Mouse (Mus musculus): ENCODE measurements around the gene Chil4. TPM values are rescaled to one million over a fixed set of nuclear protein-coding genes. Genes with fewer than 3 reads are reported as not detected.
"Not testable (repeated sequence)": the region's sequence is repeated elsewhere in the genome, so short reads cannot be mapped to it uniquely, and the experiment has no call there.

Gene Chil4
- polyA plus RNA-seq, 1 experiment from 2014 or later, result not detected

DNA sequence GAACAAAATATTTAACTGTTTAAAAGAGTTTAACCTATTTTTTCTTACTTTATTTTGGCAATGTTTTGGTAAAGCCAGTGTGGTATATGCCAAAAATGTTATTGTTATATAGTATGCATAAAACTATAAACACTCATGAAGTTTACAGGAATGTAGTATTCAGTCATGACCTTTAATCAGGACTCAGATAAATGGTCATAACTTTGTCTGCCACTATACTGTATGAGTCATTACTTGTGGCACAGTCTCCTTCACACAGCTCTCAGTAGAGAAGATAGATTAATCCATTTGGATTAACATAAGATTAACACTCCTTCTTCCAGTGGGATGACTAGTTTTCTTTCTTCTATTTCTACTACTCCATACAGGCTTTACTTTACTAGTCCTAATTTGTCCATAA lies 23.0 kb downstream of the Chil4 start:
- TF ChIP-seq EP300 (IDR thresholded peaks at IDR 0.05; ENCODE audit: low read depth), result no peak
- TF ChIP-seq CTCF (IDR thresholded peaks at IDR 0.05; ENCODE audit: low read depth), result no peak
- H3K27ac ChIP-seq (ENCODE audit: low read depth), result no peak overlapping the region
- H3K9me3 ChIP-seq (ENCODE audit: low read length), result peaks cover 8% of the 10 kb centered on the region; the same call in 1 of the 2 replicates
- no peaks in the 10 kb centered on the region for H3K27me3 ChIP-seq (ENCODE audit: insufficient read depth, low read length)
- H3K36me3 ChIP-seq (replicated peaks; ENCODE audit: insufficient read depth, low read length), result no peaks in the 10 kb centered on the region
- H3K4me3 ChIP-seq (ENCODE audit: low read depth, low read length), result no peak overlapping the region
- H3K4me1 ChIP-seq (ENCODE audit: insufficient read depth), result no peaks in the 10 kb centered on the region
- ATAC-seq (no peak), DNase-seq (no peak)
- no peak overlapping the region for H3K4me2 ChIP-seq (ENCODE audit: low read depth, low read length)
- no peak overlapping the region for H3K9ac ChIP-seq (replicated peaks)

DNA sequence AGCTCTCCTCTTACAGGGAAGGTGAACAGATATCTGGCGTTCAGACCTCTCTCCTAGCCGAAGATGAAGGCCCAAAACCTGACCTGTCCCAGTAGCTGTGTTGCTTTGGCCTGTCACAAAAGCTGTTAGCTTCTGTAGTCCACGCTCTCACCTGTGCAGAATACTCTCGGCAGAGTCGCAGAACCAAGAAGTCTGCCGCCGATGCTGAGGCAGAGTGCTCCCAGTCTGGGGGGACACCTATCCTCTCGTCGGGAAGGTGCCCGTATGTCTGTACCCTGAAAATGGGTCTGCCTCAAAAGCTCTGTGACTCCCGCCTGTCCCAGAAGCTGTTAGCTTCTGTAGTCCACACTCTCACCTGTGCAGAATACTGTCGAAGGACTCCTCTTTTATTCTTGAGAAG lies 23.8 kb downstream of the Chil4 start:
- Histone ChIP-seq H3K36me3 (replicated peaks; ENCODE audit: insufficient read depth, low read length) (no peaks in the 10 kb centered on the region), H3K4me3 (ENCODE audit: low read depth, low read length) (no peak overlapping the region), H3K27me3 (ENCODE audit: insufficient read depth, low read length) (no peaks in the 10 kb centered on the region), H3K9ac (replicated peaks) (no peak overlapping the region), H3K4me2 (ENCODE audit: low read depth, low read length) (no peak overlapping the region), H3K9me3 (ENCODE audit: low read length) (peaks cover 8% of the 10 kb centered on the region; the same call in 1 of the 2 replicates), H3K27ac (ENCODE audit: low read depth) (no peak overlapping the region), H3K4me1 (ENCODE audit: insufficient read depth) (no peaks in the 10 kb centered on the region)
- DNase-seq, result no peak
- WGBS (ENCODE audit: insufficient replicate concordance), result 82% methylated on average over 12 of the region's 12 CpGs
- TF ChIP-seq CTCF (IDR thresholded peaks at IDR 0.05; ENCODE audit: low read depth) (no peak), EP300 (IDR thresholded peaks at IDR 0.05; ENCODE audit: low read depth) (no peak)
- no peak for ATAC-seq

DNA sequence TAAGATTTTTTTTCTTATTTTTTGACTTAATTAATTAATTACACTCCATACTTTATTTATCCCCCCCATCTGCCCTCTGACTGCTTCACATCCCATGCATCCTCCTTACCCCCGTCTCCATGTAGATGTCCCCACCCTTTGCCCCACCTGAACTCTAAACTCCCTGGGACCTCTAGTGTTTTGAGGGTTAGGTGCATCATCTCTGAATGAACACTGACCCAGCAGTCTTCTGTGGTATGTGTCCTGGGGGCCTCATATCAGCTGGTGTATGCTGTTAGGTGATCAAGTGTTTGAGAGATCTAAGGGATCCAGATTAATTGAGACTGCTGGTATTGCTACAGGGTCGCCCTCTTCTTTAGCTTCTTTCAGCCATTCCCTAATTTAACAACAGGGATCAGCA lies 31.3 kb downstream of the Chil4 start:
- Histone ChIP-seq H3K4me1 (ENCODE audit: insufficient read depth) (no peaks in the 10 kb centered on the region), H3K27me3 (ENCODE audit: insufficient read depth, low read length) (no peaks in the 10 kb centered on the region), H3K9ac (replicated peaks) (no peak overlapping the region), H3K4me2 (ENCODE audit: low read depth, low read length) (no peak overlapping the region), H3K9me3 (ENCODE audit: low read length) (peaks cover 4% of the 10 kb centered on the region), H3K4me3 (ENCODE audit: low read depth, low read length) (no peak overlapping the region), H3K27ac (ENCODE audit: low read depth) (no peak overlapping the region), H3K36me3 (replicated peaks; ENCODE audit: insufficient read depth, low read length) (no peaks in the 10 kb centered on the region)
- 63% methylated on average over 2 of the region's 2 CpGs for WGBS (ENCODE audit: insufficient replicate concordance)
- no peak for TF ChIP-seq CTCF (IDR thresholded peaks at IDR 0.05; ENCODE audit: low read depth)
- TF ChIP-seq EP300 (IDR thresholded peaks at IDR 0.05; ENCODE audit: low read depth), result no peak
- ATAC-seq (no peak), DNase-seq (no peak)

DNA sequence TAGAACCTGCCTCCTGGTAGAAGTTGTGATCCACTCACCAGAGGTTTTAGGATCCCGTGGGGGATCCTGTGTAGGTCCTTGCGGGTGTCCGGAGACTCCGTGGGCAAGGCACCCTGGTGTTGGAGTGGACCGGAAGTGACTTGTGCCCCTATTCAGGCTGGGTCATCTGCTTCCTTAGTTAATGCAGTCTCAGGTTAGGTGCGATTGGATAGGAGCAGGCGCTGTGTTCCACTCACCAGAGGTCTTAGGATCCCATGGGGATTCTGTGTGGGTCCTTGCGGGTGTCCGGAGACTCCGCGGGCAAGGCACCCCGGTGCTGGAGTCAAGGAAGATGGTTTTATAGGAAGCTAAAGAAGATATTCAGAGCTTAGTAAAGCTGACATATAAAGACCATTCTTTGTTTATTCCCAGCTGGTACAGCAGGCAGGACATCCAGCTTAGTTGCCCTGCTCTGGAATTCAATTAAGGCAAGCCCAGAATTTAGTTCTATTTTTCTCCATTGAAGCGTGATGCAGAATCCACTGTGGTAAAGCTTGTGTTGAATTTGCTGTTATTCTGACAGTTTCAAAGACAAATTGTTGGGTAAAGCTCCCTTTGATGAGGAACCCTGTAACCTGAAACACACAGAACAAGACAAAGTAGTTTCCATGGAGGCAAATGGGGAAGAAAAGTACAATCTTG lies 41.7 kb downstream of the Chil4 start:
- no peak overlapping the region for H3K4me3 ChIP-seq (ENCODE audit: low read depth, low read length)
- H3K27ac ChIP-seq (ENCODE audit: low read depth), result no peak overlapping the region
- no peaks in the 10 kb centered on the region for H3K27me3 ChIP-seq (ENCODE audit: insufficient read depth, low read length)
- WGBS (ENCODE audit: insufficient replicate concordance), result 81% methylated on average over 13 of the region's 13 CpGs
- H3K9me3 ChIP-seq (ENCODE audit: low read length), result no peaks in the 10 kb centered on the region
- H3K4me2 ChIP-seq (ENCODE audit: low read depth, low read length), result no peak overlapping the region
- no peaks in the 10 kb centered on the region for H3K36me3 ChIP-seq (replicated peaks; ENCODE audit: insufficient read depth, low read length)
- ATAC-seq, result no peak
- DNase-seq, result no peak
- H3K9ac ChIP-seq (replicated peaks), result no peak overlapping the region
- TF ChIP-seq CTCF (IDR thresholded peaks at IDR 0.05; ENCODE audit: low read depth) (no peak), EP300 (IDR thresholded peaks at IDR 0.05; ENCODE audit: low read depth) (no peak)
- no peaks in the 10 kb centered on the region for H3K4me1 ChIP-seq (ENCODE audit: insufficient read depth)

DNA sequence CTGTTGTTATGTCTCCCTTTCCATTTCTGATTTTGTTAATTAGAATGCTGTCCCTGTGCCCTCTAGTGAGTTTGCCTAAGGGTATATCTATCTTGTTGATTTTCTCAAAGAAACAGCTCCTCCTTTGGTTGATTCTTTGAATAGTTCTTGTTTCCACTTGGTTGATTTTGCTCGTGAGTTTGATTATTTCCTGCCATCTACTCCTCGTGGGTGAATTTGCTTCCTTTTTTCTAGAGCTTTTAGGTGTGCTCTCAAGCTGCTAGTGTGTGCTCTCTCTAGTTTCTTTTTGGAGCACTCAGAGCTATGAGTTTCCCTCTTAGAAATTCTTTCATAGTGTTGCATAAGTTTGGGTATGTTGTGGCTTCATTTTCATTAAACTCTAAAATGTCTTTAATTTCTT lies 44.3 kb downstream of the Chil4 start:
- WGBS (ENCODE audit: insufficient replicate concordance), result 31% methylated on average over 2 of the region's 2 CpGs
- H3K9me3 ChIP-seq (ENCODE audit: low read length); H3K36me3 ChIP-seq (replicated peaks; ENCODE audit: insufficient read depth, low read length); H3K27ac ChIP-seq (ENCODE audit: low read depth); H3K4me3 ChIP-seq (ENCODE audit: low read depth, low read length); H3K4me2 ChIP-seq (ENCODE audit: low read depth, low read length); H3K4me1 ChIP-seq (ENCODE audit: insufficient read depth); H3K27me3 ChIP-seq (ENCODE audit: insufficient read depth, low read length); DNase-seq; H3K9ac ChIP-seq (replicated peaks); ATAC-seq: not testable (repeated sequence)

DNA sequence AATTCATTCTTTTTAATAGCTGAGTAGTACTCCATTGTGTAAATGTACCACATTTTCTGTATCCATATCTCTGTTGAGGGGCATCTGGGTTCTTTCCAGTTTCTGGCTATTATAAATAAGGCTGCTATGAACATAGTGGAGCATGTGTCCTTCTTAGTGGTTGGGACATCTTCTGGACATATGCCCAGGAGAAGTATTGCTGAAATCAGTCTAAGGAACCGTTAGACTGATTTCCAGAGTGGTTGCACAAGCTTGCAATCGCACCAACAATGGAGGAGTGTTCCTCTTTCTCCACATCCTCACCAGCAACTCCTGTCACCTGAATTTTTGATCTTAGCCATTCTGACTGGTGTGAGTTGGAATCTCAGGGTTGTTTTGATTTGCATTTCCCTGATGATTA lies 46.8 kb downstream of the Chil4 start:
- H3K4me1 ChIP-seq (ENCODE audit: insufficient read depth); H3K27ac ChIP-seq (ENCODE audit: low read depth); H3K9ac ChIP-seq (replicated peaks); H3K36me3 ChIP-seq (replicated peaks; ENCODE audit: insufficient read depth, low read length); H3K4me3 ChIP-seq (ENCODE audit: low read depth, low read length); DNase-seq; H3K27me3 ChIP-seq (ENCODE audit: insufficient read depth, low read length); H3K4me2 ChIP-seq (ENCODE audit: low read depth, low read length); ATAC-seq; H3K9me3 ChIP-seq (ENCODE audit: low read length): not testable (repeated sequence)
- 41% methylated on average over 2 of the region's 2 CpGs for WGBS (ENCODE audit: insufficient replicate concordance)

Data from liver, postnatal 0 days (tissue).